In the genomic region with DNA sequence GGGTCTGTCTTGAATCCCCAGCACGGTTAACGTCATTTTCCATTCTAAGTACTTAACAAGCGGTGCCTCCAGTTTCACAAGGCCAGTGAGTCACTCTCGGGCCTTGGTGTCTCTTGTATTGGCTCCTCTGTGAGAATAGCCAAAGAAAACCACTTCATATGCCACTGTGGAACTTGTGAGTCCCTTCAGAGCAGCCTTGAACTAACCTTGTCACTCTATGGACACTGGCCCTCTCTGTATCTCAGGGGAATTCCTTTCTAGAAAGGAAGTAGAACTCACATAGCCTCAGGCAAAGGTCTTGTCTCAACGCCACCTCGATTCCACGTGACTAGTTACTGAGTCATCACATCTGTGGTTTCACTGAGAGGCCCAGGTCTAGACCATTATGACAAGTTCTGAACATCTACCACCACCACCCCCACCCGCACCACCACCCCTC, we compare ENCODE assay signal across 1 mouse cellular context.
TF ChIP-seq lines count a peak whose summit lies in the region.

No protein-coding gene starts in this region.

TF ChIP-seq in CH12.LX, 34 proteins besides CTCF, POLR2A, EP300 and RAD21 (continued from another document):
- no peak for TF ChIP-seq POLR2AphosphoS2 (IDR thresholded peaks at IDR 0.05; ENCODE audit: low read depth, low read length)
- TF ChIP-seq TBP (conservative IDR thresholded peaks at IDR 0.05; ENCODE audit: low read depth, low read length) = peak; percentile 51
- peak; percentile 92 for TF ChIP-seq MAFK (IDR thresholded peaks at IDR 0.05; ENCODE audit: insufficient replicate concordance, low read length)
- peak; percentile 67 for TF ChIP-seq USF1 (IDR thresholded peaks at IDR 0.05; ENCODE audit: low read depth, low read length)
- no peak; the same call in 1 of the 2 replicates for TF ChIP-seq MAZ (IDR thresholded peaks at IDR 0.05; ENCODE audit: low read depth, low read length)
- no peak for TF ChIP-seq KAT2A (IDR thresholded peaks at IDR 0.05; ENCODE audit: insufficient replicate concordance, low read length)
- peak; percentile 94; the same call in 1 of the 2 replicates for TF ChIP-seq RCOR1 (conservative IDR thresholded peaks at IDR 0.05; ENCODE audit: low read depth, low read length)
- TF ChIP-seq JUND (conservative IDR thresholded peaks at IDR 0.05; ENCODE audit: low read depth, low read length) = peak; percentile 87
- peak; percentile 98 for TF ChIP-seq ETS1 (conservative IDR thresholded peaks at IDR 0.05; ENCODE audit: low read depth, low read length)
- peak; percentile 82 for TF ChIP-seq IRF4 (IDR thresholded peaks at IDR 0.05; ENCODE audit: low read depth, low read length)
